Mouse (Mus musculus) megakaryocyte, embryonic 14.5 days (primary cell): ENCODE data around the gene Slfn1. TPM values are rescaled to one million over a fixed set of nuclear protein-coding genes. Genes with fewer than 3 reads are reported as not detected.
"Not testable (repeated sequence)": the region's sequence is repeated elsewhere in the genome, so short reads cannot be mapped to it uniquely, and the experiment has no call there.

Source experiments
- H3K27me3 ChIP-seq: replicated peaks from 2 replicates; pipeline ENCODE3; 2012; ENCODE audit warnings: inconsistent platforms
- H3K36me3 ChIP-seq: replicated peaks from 2 replicates; pipeline ENCODE3; 2012; ENCODE audit warnings: low read length, inconsistent platforms, mixed read lengths
- H3K4me1 ChIP-seq: 2 replicates; pipeline ENCODE4 v1.6.1; 2012; ENCODE audit warnings: inconsistent platforms
- H3K4me3 ChIP-seq: replicated peaks from 2 replicates; pipeline ENCODE3; 2012; ENCODE audit warnings: moderate library complexity, mild to moderate bottlenecking, inconsistent platforms
- H3K9me3 ChIP-seq: 2 replicates; pipeline ENCODE4 v1.6.1; 2012; ENCODE audit warnings: inconsistent platforms
- FLI1 ChIP-seq: IDR thresholded peaks from 2 replicates; pipeline ENCODE4 v1.6.1; 2012; ENCODE audit warnings: low read length, inconsistent platforms, mixed read lengths
- GATA1 ChIP-seq: IDR thresholded peaks from 3 replicates; pipeline ENCODE4 v1.6.1; 2012; ENCODE audit warnings: mixed read lengths, low read length, inconsistent platforms, borderline replicate concordance
- polyA plus RNA-seq: library from polyadenylated mRNA; stranded (reverse); fragments of >175 nt; gene quantifications from 2 replicates; pipeline ENCODE4 v1.2.3, GENCODE M21; 2012; ENCODE audit warnings: low replicate concordance; ENCODE audit not compliant: insufficient read depth

The Slfn1 gene
- polyA plus RNA-seq, 1 experiment: 0.28 TPM

DNA sequence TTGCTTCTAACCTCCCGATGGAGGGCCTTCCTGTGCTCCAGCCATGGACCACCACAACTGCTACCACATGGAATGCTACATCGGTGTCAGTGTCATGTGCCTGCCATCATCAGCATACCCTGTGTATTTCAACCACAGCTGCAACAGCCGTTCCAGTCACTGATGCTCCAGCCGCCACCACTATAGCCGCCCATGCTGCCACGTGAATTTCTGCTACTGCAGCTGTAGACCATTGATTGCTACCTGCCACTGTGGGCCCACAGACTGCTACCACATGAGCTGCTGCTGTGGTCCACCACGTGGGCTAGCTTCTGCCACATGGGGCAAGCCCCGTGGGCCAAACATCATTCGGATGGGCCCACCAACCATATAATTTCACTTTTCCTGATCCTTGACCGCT is 31.9 kb upstream of the Slfn1 start:
- Histone ChIP-seq H3K27me3 (peaks cover 2% of the 10 kb centered on the region), H3K9me3 (peaks cover 31% of the 10 kb centered on the region), H3K36me3 (peaks cover 4% of the 10 kb centered on the region), H3K4me3 (peak overlapping the region; percentile 64), H3K4me1 (peaks cover 16% of the 10 kb centered on the region)
- TF ChIP-seq FLI1 (no peak), GATA1 (no peak)

DNA sequence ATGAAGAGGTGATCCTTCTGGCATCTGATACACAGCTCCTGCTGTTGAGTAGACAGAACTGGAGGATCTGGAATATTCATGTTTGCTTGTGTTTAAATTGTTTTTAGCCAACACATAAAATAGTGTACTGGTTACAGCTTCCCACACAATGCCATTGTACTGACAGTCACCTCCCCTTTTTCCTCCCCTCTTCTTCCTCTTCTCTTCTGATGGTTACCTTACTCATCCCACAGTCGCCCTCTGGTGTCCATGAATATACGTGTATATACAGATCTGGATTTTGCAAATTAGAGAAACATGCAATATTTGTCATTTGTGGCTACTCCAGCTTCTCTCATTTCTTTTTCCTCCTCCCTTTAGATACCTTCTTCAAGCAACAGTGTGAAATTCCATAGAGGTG is 1.5 kb upstream of the Slfn1 start:
- H3K9me3 ChIP-seq: no peaks in the 10 kb centered on the region
- no peak for TF ChIP-seq FLI1
- no peak for TF ChIP-seq GATA1
- peaks cover 14% of the 10 kb centered on the region for H3K4me1 ChIP-seq
- H3K27me3 ChIP-seq: peaks cover 12% of the 10 kb centered on the region
- no peak overlapping the region for H3K4me3 ChIP-seq
- H3K36me3 ChIP-seq: no peaks in the 10 kb centered on the region

- Histone ChIP-seq H3K9me3 (no peaks in the 10 kb centered on the region), H3K4me1 (peaks cover 14% of the 10 kb centered on the region), H3K36me3 (no peaks in the 10 kb centered on the region), H3K4me3 (peak overlapping the region; percentile 67), H3K27me3 (peaks cover 17% of the 10 kb centered on the region)
- no peak for TF ChIP-seq GATA1
- no peak for TF ChIP-seq FLI1
Observed at GRCm38 (mm10) chr11:83118056-83118455, 1.4 kb downstream of the Slfn1 start.

GRCm38 (mm10) chr11:83121131-83121685 is 4.6 kb downstream of the Slfn1 start:
- Histone ChIP-seq H3K4me3 (no peak overlapping the region), H3K27me3 (peaks cover 23% of the 10 kb centered on the region), H3K4me1 (peaks cover 9% of the 10 kb centered on the region), H3K9me3 (no peaks in the 10 kb centered on the region), H3K36me3 (no peaks in the 10 kb centered on the region)
- TF ChIP-seq GATA1 (no peak), FLI1 (no peak)

GRCm38 (mm10) chr11:83123198-83123597 is 6.5 kb downstream of the Slfn1 start:
- H3K27me3 ChIP-seq: peaks cover 15% of the 10 kb centered on the region

GRCm38 (mm10) chr11:83124906-83125305 is 8.3 kb downstream of the Slfn1 start:
- Histone ChIP-seq H3K4me1 (no peaks in the 10 kb centered on the region), H3K9me3 (no peaks in the 10 kb centered on the region), H3K4me3 (no peak overlapping the region), H3K36me3 (no peaks in the 10 kb centered on the region), H3K27me3 (peaks cover 11% of the 10 kb centered on the region)
- no peak for TF ChIP-seq GATA1
- no peak for TF ChIP-seq FLI1

More at GRCm38 (mm10) chr11:83123198-83123597, 6.5 kb downstream of the Slfn1 start:
- no peaks in the 10 kb centered on the region for H3K9me3 ChIP-seq
- no peak overlapping the region for H3K4me3 ChIP-seq
- H3K36me3 ChIP-seq: no peaks in the 10 kb centered on the region
- no peak for TF ChIP-seq GATA1
- TF ChIP-seq FLI1: no peak
- H3K4me1 ChIP-seq: peaks cover 5% of the 10 kb centered on the region

GRCm38 (mm10) chr11:83125633-83126032 is 9.0 kb downstream of the Slfn1 start:
- not testable (repeated sequence) for H3K9me3 ChIP-seq, H3K4me3 ChIP-seq, H3K4me1 ChIP-seq, H3K36me3 ChIP-seq
- peaks cover 11% of the 10 kb centered on the region for H3K27me3 ChIP-seq

DNA sequence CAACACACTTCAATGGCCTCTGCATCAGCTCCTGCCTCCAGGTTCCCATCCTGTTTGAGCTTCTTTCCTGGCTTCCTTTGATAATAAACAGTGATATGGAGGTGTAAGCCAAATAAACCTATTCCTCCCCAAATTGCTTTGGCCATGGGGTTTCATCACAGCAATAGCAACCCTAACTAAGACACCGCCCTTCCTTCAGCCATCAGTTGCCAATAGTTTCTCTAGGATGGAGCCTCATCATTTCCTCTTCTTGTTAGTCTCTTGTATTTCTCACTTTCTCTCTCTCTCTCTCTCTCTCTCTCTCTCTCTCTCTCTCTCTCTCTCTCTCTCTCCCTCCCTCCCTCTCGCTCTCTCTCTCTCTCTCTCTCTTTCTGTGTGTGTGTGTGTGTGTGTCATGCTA is 20.6 kb downstream of the Slfn1 start:
- not testable (repeated sequence) for H3K9me3 ChIP-seq, H3K4me3 ChIP-seq, H3K27me3 ChIP-seq, H3K4me1 ChIP-seq, H3K36me3 ChIP-seq

GRCm38 (mm10) chr11:83148939-83149338 is 32.3 kb downstream of the Slfn1 start:
- H3K4me3 ChIP-seq, H3K36me3 ChIP-seq, H3K9me3 ChIP-seq, H3K27me3 ChIP-seq, H3K4me1 ChIP-seq: not testable (repeated sequence)

Other genes with a start within 250 kb of the Slfn1 start
- gene Rffl, start 245.6 kb upstream of the Slfn1 start, polyA plus RNA-seq: 5.6 and 33.5 TPM in 2 replicates
- gene Rad51d, start 226.2 kb upstream of the Slfn1 start, polyA plus RNA-seq: 1.3 and 11.6 TPM in 2 replicates
- gene Fndc8, start 224.7 kb upstream of the Slfn1 start, polyA plus RNA-seq: not detected in 2 replicates
- gene Nle1, start 208.4 kb upstream of the Slfn1 start, polyA plus RNA-seq: 24.4 and 25.1 TPM in 2 replicates
- not detected in 2 replicates for gene Unc45b, start 206.3 kb upstream of the Slfn1 start, polyA plus RNA-seq
- 1.5 TPM in 1 of 2 replicates, not detected in the other for gene Slfn5, start 165.5 kb upstream of the Slfn1 start, polyA plus RNA-seq
- gene Slfn9, start 125.0 kb upstream of the Slfn1 start, polyA plus RNA-seq: 1.9 TPM in 1 of 2 replicates, not detected in the other
- 1.3 TPM in 1 of 2 replicates, not detected in the other for gene Slfn8, start 96.0 kb upstream of the Slfn1 start, polyA plus RNA-seq
- gene Slfn2, start 51.7 kb upstream of the Slfn1 start, polyA plus RNA-seq: 9.0 TPM in 1 of 2 replicates, not detected in the other
- gene Slfn4, start 58.3 kb downstream of the Slfn1 start, polyA plus RNA-seq: 0.03 TPM in 1 of 2 replicates, not detected in the other
- 0.07 TPM in 1 of 2 replicates, not detected in the other for gene Slfn3, start 74.5 kb downstream of the Slfn1 start, polyA plus RNA-seq
- gene Slfn14, start 169.9 kb downstream of the Slfn1 start, polyA plus RNA-seq: 1.4 TPM in 1 of 2 replicates, not detected in the other
- gene Ap2b1, start 182.2 kb downstream of the Slfn1 start, polyA plus RNA-seq: 3.7 and 13.6 TPM in 2 replicates
- 2.2 and 9.8 TPM in 2 replicates for gene Pex12, start 185.7 kb downstream of the Slfn1 start, polyA plus RNA-seq